Mouse (Mus musculus) lung, adult 2 months (tissue): Measurements from ENCODE around the gene Slc6a9. TPM values are rescaled to one million over a fixed set of nuclear protein-coding genes. Genes with fewer than 3 reads are reported as not detected.

Source experiments
- DNase-seq: peaks from one replicate; pipeline ENCODE4 v3.0.0; 2022
- H3K4me1 ChIP-seq: fragments of 200-500 bp; 2 replicates; pipeline ENCODE4 v1.6.1; 2011; ENCODE audit warnings: low read length; ENCODE audit not compliant: control insufficient read depth, insufficient read depth
- H3K4me3 ChIP-seq: fragments of 200-500 bp; replicated peaks from 2 replicates; pipeline ENCODE3; 2011; ENCODE audit warnings: low read depth, mild to moderate bottlenecking, control low read depth, low read length; ENCODE audit errors: extremely low read depth
- CTCF ChIP-seq: fragments of 200-500 bp; IDR thresholded peaks from 2 replicates; pipeline ENCODE4 v1.5.1; 2011; ENCODE audit warnings: mild to moderate bottlenecking, low read length, control low read depth; ENCODE audit not compliant: insufficient read depth
- POLR2A ChIP-seq: fragments of 200-500 bp; IDR thresholded peaks from 2 replicates; pipeline ENCODE4 v1.6.1; 2011; ENCODE audit warnings: low read depth, mild to moderate bottlenecking, control low read depth, low read length, borderline replicate concordance; ENCODE audit errors: extremely low read depth
- WGBS: fragments of 180-500 bp; shearing (Covaris S2); methylation state at CpG from one replicate; pipeline ENCODE4 v1.1.7; 2018; 5-methylcytosine and 5-hydroxymethylcytosine counted together
- polyA plus RNA-seq: library from polyadenylated mRNA; depleted of rRNA; stranded (reverse); fragments of >200 nt; gene quantifications from 2 replicates; pipeline ENCODE4 v1.2.3, GENCODE M21; 2012; rRNA removed

The Slc6a9 gene
- polyA plus RNA-seq, 1 experiment: 84.6 TPM

GRCm38 (mm10) chr4:117915489-117916105 lies 81.3 kb downstream of the Slc6a9 start:
- TF ChIP-seq POLR2A (no peak), CTCF (no peak)
- WGBS: 2% methylated on average over 19 of the region's 19 CpGs

DNA sequence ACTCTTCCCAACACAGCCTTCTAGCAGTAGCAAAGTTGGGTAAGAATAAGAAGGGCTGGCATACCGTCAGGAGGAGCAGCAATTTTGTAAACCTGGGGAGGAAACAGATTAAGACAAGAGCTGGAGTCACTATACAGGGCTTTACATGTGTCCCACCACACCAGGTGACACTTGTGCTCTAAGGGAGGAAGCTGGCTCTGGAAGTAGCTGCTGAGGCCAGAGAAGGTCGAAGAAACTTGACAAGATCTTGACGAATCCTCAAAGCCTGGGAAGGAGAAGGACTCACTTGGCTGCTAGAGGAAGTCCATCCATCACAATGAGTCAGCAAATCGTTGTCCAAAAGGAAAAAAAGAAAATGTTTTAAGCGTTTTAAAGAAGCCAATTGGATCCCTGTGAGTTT lies 82.1 kb downstream of the Slc6a9 start:
- H3K4me3 ChIP-seq: no peak overlapping the region
- peaks cover 9% of the 10 kb centered on the region; the same call in 1 of the 2 replicates for H3K4me1 ChIP-seq
- TF ChIP-seq CTCF (no peak), POLR2A (no peak)
- WGBS: 51% methylated on average over 5 of the region's 5 CpGs
- DNase-seq: no peak

More at GRCm38 (mm10) chr4:117915489-117916105, 81.3 kb downstream of the Slc6a9 start:
- H3K4me3 ChIP-seq: peak overlapping the region; percentile 96
- peaks cover 9% of the 10 kb centered on the region; the same call in 1 of the 2 replicates for H3K4me1 ChIP-seq
- no peak for DNase-seq

- Histone ChIP-seq H3K4me3 (no peak overlapping the region), H3K4me1 (peaks cover 9% of the 10 kb centered on the region; the same call in 1 of the 2 replicates)
- WGBS: 81% methylated on average over 4 of the region's 4 CpGs
- no peak for TF ChIP-seq CTCF
- DNase-seq: no peak
Observed at GRCm38 (mm10) chr4:117917402-117917801, 83.1 kb downstream of the Slc6a9 start.

- Histone ChIP-seq H3K4me3 (no peak overlapping the region), H3K4me1 (peaks cover 8% of the 10 kb centered on the region; the same call in 1 of the 2 replicates)
- no peak for DNase-seq
- 87% methylated on average over 4 of the region's 4 CpGs for WGBS
- TF ChIP-seq CTCF: no peak
- no peak for TF ChIP-seq POLR2A
Observed at GRCm38 (mm10) chr4:117917847-117918246, 83.5 kb downstream of the Slc6a9 start.

DNA sequence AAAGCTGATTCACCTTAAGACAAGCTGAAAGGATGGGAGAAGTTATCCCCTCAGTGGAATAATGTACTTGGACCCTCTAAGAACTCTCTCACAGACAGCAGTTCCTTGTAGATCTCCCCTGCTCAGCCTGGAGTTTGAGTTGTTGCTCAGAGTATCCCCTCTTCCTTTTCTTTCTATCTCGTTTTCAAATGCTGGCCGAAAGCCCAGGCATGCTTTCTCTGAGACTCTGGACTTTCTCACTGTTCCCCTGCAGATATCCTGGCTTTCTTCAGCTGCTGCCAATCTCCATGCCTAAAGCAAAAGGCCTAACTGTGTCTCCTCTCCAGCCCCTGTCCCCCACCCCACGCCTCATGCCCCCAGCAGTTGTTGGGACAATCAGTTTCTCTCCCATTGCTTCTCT lies 84.0 kb downstream of the Slc6a9 start:
- WGBS: 53% methylated on average over 3 of the region's 3 CpGs
- no peak for DNase-seq
- TF ChIP-seq CTCF (no peak), POLR2A (no peak)
- no peak overlapping the region for H3K4me3 ChIP-seq
- peaks cover 5% of the 10 kb centered on the region; the same call in 1 of the 2 replicates for H3K4me1 ChIP-seq

DNA sequence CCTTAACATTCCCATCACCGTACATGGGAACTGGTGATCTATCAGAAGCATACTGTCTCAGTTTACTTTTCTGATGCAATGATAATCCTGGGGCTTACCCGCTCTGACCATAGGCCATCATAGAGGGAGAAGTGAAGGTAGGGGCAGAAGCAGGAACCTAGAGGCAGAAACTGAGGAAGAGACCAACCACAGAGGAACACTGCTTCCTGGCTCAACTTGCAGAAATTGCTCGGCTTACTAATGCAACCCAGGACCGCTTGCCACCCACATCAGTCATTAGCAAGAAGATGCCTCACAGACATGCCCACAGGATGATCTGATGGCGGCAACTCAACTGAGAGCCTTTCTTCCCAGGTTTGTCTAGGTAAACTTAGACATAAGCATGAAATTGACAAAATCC lies 84.5 kb downstream of the Slc6a9 start:
- WGBS: 70% methylated on average over 5 of the region's 5 CpGs
- no peak for DNase-seq
- TF ChIP-seq CTCF (no peak), POLR2A (no peak)
- H3K4me1 ChIP-seq: peaks cover 5% of the 10 kb centered on the region; the same call in 1 of the 2 replicates
- H3K4me3 ChIP-seq: no peak overlapping the region

DNA sequence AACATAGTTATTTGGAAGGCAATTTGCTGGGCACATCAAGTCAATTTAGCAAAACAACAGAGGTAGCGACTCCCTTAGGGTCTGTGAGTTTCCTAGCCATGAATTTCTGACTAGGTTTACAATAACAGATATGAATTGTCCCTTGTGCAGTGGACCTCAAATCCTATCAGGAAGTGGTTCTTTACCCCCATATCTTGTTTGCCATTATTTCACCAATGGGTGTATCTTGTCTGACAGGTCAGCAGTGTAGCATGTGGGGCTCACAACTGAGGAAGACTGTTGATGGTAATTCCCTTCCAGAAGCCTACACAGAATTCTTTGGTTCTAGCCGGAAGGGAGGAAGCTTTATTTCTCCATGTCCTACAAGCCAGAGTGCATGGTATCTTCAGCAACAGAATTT lies 87.1 kb downstream of the Slc6a9 start:
- DNase-seq: no peak
- Histone ChIP-seq H3K4me3 (no peak overlapping the region), H3K4me1 (no peaks in the 10 kb centered on the region)
- 85% methylated on average over 2 of the region's 2 CpGs for WGBS
- TF ChIP-seq CTCF: no peak
- TF ChIP-seq POLR2A: no peak

DNA sequence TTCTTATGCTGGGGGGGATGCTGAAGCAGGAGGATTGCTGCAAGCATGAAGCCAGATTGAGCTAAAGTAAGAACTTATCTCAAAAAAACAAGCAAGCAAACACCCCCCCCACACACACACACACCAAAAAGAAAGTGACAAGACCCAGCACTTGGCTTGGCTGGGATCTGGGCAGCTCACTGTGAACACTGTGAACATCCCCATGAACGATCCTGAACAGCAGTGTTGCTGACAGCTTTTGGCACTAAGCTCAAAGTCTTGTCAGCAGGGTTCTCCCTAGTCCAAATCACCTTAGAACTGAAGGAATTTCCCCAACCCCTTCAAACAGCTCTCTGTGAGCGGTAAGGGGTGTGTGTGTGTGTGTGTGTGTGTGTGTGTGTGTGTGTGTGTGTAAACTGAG lies 89.1 kb downstream of the Slc6a9 start:
- Histone ChIP-seq H3K4me3 (no peak overlapping the region), H3K4me1 (no peaks in the 10 kb centered on the region)
- no peak for DNase-seq
- 50% methylated on average over 2 of the region's 2 CpGs for WGBS
- no peak for TF ChIP-seq POLR2A
- no peak for TF ChIP-seq CTCF

Other genes starting within 250 kb of the Slc6a9 start
- 18.8 and 23.5 TPM in 2 replicates for gene Dmap1, start 152.2 kb upstream of the Slc6a9 start, polyA plus RNA-seq
- not detected in 2 replicates for gene Gm12845, start 110.1 kb upstream of the Slc6a9 start, polyA plus RNA-seq
- gene Klf17, start 68.9 kb upstream of the Slc6a9 start, polyA plus RNA-seq: not detected in 2 replicates
- 15.4 and 15.8 TPM in 2 replicates for gene Ccdc24, start 38.1 kb downstream of the Slc6a9 start, polyA plus RNA-seq
- gene B4galt2, start 49.0 kb downstream of the Slc6a9 start, polyA plus RNA-seq: 22.3 and 23.4 TPM in 2 replicates
- 452 and 484 TPM in 2 replicates for gene Atp6v0b, start 52.8 kb downstream of the Slc6a9 start, polyA plus RNA-seq
- 10.7 and 11.5 TPM in 2 replicates for gene Dph2, start 57.5 kb downstream of the Slc6a9 start, polyA plus RNA-seq
- gene Ipo13, start 80.5 kb downstream of the Slc6a9 start, polyA plus RNA-seq: 82.2 and 93.8 TPM in 2 replicates
- gene Artn, start 95.3 kb downstream of the Slc6a9 start, polyA plus RNA-seq: 2.7 and 3.8 TPM in 2 replicates